ENCODE assay signal across 7 mouse cellular contexts in genomic region chr7:132813416-132814088, GRCm38 (mm10). TPM values are rescaled to one million over a fixed set of nuclear protein-coding genes. Genes with fewer than 3 reads are reported as not detected.
DNase-seq lines count a peak whose midpoint lies in the region; ATAC-seq lines count a peak whose summit lies in the region.

Gene Fam53b (minus strand): TSS chr7:132813886.

- no peaks in the 10 kb centered on the region for H3K27me3 ChIP-seq in midbrain, embryonic 10.5 days (ENCODE audit: low read depth, poor library complexity, severe bottlenecking)

- DNase-seq in adrenal gland, adult 18-20 months (ENCODE audit: low spot score in 2 of 2) = peak; percentile 76 to 81
- DNase-seq in gastrocnemius, postnatal 14 days = peak; percentile 76
- DNase-seq in induced T-regulatory cell, adult 2 months (ENCODE audit: low read depth) = peak; percentile 80
- peak; percentile 81 for DNase-seq in left cerebral cortex, postnatal 4 days
- DNase-seq in midbrain, embryonic 10.5 days (ENCODE audit: low spot score) = peak; percentile 80
- peak; percentile 51 for DNase-seq in spleen, adult 12 weeks (ENCODE audit: low spot score)

- intact Hi-C loops in gastrocnemius, postnatal 14 days (cut with DNase I; ENCODE audit: low total_unique reads) = loop anchor here (2.0 to 10.0 kb wide), 3 partner anchors 76 to 191 kb away; no protein-coding TSS in a partner anchor
- intact Hi-C loops in left cerebral cortex, postnatal 4 days (cut with DNase I) = no loop called here

- peak; percentile 17 for ATAC-seq in common myeloid progenitor, adult 5-6 weeks (replicated peaks; ENCODE audit: low read depth, poor library complexity, severe bottlenecking)

- H3K4me3 ChIP-seq in midbrain, embryonic 10.5 days = peak within 1 kb of the TSS; percentile 75

- no peaks in the 10 kb centered on the region for H3K9me3 ChIP-seq in midbrain, embryonic 10.5 days (replicated peaks)

- peak within 1 kb of the TSS; percentile 92 for H3K27ac ChIP-seq in midbrain, embryonic 10.5 days (replicated peaks)

- H3K36me3 ChIP-seq in midbrain, embryonic 10.5 days = no peaks in the 10 kb centered on the region

- WGBS in midbrain, embryonic 10.5 days = under 1% methylated on average over 75 of the region's 85 CpGs

- H3K4me1 ChIP-seq in midbrain, embryonic 10.5 days = peaks cover 79% of the 10 kb centered on the region

RNA-seq across cellular contexts. Expression of gene Fam53b, which starts in this region (rescaled TPM):
- 10 to 100 TPM; 41.2 to 71.7 TPM for total RNA-seq in adrenal gland, adult 18-20 months (2021)
- total RNA-seq in common myeloid progenitor, adult 5-6 weeks (2017) = 10.6 and 19.9 TPM in 2 replicates
- total RNA-seq in gastrocnemius, postnatal 14 days (2021) = 10 to 100 TPM; 19.5 to 24.1 TPM
- 10 to 100 TPM; 13.4 to 13.8 TPM for total RNA-seq in left cerebral cortex, postnatal 4 days (2021)
- polyA plus RNA-seq in midbrain, embryonic 10.5 days (2016; fragmentation: Nextera tagmentation; extraction: Ambion mirVana) = 23.1 and 25.0 TPM in 2 replicates

Comparison
In these comparisons a context has a peak if more than half of its experiments do, and no peak if none do; other contexts are left out.
1. Peak in every context shown above with its lines: DNase-seq, ATAC-seq, H3K4me3 ChIP-seq and H3K27ac ChIP-seq.